9 mouse cellular contexts compared by ENCODE assay signal in the genomic region with DNA sequence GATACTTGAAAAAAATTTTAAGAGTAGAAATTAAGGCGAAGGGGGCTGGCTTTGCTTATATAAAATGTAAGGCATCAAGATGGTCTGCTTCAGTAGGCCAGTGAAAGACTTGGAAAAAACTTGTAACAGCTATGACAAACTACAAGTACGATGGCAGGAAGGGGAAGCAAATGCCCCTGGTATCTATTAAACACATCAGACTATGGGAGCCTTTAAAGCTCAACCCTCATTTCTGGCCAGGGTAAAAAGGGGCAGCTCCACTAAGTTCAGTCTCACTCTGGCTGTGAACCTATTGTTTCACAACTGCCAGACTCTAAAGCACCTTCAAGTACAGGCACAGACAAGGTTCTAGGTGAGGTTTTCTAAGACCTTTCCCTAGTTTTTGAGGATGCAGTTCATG. TPM values are rescaled to one million over a fixed set of nuclear protein-coding genes. Genes with fewer than 3 reads are reported as not detected.
DNase-seq lines count a peak whose midpoint lies in the region; ATAC-seq and TF ChIP-seq lines count a peak whose summit lies in the region.
"Had no signal": no experiment of that assay in that cellular context is flagged by ENCODE, and none has a peak within 500 bp of the region (broad histone marks: within the 10 kb centered on the region; RNA-seq: fewer than 3 reads in every experiment).

No protein-coding gene starts in this region.

- no peaks in the 10 kb centered on the region for H3K9me3 ChIP-seq in liver, embryonic 12.5 days (replicated peaks)

- H3K27me3 ChIP-seq in spleen, adult 2 months (ENCODE audit: control insufficient read depth, insufficient read depth, low read length), result no peaks in the 10 kb centered on the region
- no peaks in the 10 kb centered on the region for H3K27me3 ChIP-seq in liver, embryonic 12.5 days (replicated peaks)

- H3K4me1 ChIP-seq in spleen, adult 2 months (ENCODE audit: control insufficient read depth, insufficient read depth, insufficient read length), result peaks cover 2% of the 10 kb centered on the region; the same call in 1 of the 2 replicates
- H3K4me1 ChIP-seq in liver, embryonic 12.5 days, result peaks cover 48% of the 10 kb centered on the region

- peak overlapping the region; percentile 90 for H3K4me2 ChIP-seq in liver, embryonic 12.5 days

- TF ChIP-seq CTCF in spleen, adult 2 months (IDR thresholded peaks at IDR 0.05; ENCODE audit: extremely low read depth, insufficient read depth, insufficient read length, insufficient replicate concordance), result no peak

- whole genome bisulfite sequencing in spleen, adult 2 months, result 26% methylated on average over 2 of the region's 2 CpGs
- 35% methylated on average over 2 of the region's 2 CpGs for WGBS in liver, embryonic 12.5 days (ENCODE audit: insufficient replicate concordance)

- H3K36me3 ChIP-seq in spleen, adult 2 months (ENCODE audit: control insufficient read depth, insufficient read depth, low read length), result peaks cover 10% of the 10 kb centered on the region
- H3K36me3 ChIP-seq in liver, embryonic 12.5 days, result peaks cover 38% of the 10 kb centered on the region

- peak overlapping the region; percentile 97 for H3K9ac ChIP-seq in liver, embryonic 12.5 days

- peak overlapping the region; percentile 37; the same call in 1 of the 2 replicates for H3K27ac ChIP-seq in spleen, adult 2 months (ENCODE audit: insufficient read depth, low read length)
- no peak overlapping the region for H3K27ac ChIP-seq in liver, embryonic 12.5 days

- peak overlapping the region; percentile 36 for H3K4me3 ChIP-seq in spleen, adult 2 months (ENCODE audit: extremely low read depth, insufficient read depth, insufficient read length)
- peak overlapping the region; percentile 98 for H3K4me3 ChIP-seq in liver, embryonic 12.5 days

- peak; percentile 36 for DNase-seq in CD4-positive, CD25-positive, alpha-beta regulatory T cell, adult 2 months (ENCODE audit: low read depth, low spot score)
- no peak for DNase-seq in spleen, adult 2 months (ENCODE audit: low read depth in 1 of 2, low spot score in 2 of 2)
- DNase-seq in spleen, postnatal 4 days (ENCODE audit: low spot score in 2 of 2), result no peak
- DNase-seq in adrenal gland, postnatal 4 days (ENCODE audit: low spot score in 2 of 2), result no peak
- DNase-seq in embryo, embryonic 10 days (ENCODE audit: low spot score), result no peak
- DNase-seq in right cerebral cortex, adult 2 months (ENCODE audit: low spot score in 2 of 2), result no peak
- DNase-seq: lung, postnatal 4 days had no signal

- no peak for ATAC-seq in CD4-positive, CD25-positive, alpha-beta regulatory T cell, adult 4 months
- ATAC-seq in liver, embryonic 12.5 days, result no peak

- no peak for TF ChIP-seq POLR2A in spleen, adult 2 months (IDR thresholded peaks at IDR 0.05; ENCODE audit: low read depth, low read length)

RNA-seq across cellular contexts. Expression of gene Usp38, which starts 2.0 kb away (rescaled TPM):
- polyA plus RNA-seq in CD4-positive, CD25-positive, alpha-beta regulatory T cell, adult 4 months (2017; shearing (Covaris generic)), result 10 to 100 TPM; 22.5 to 24.2 TPM
- 11.3 and 15.6 TPM in 2 replicates for polyA plus RNA-seq in spleen, adult 2 months (2012; rRNA removed)
- 19.3 and 20.7 TPM in 2 replicates for polyA plus RNA-seq in liver, embryonic 12.5 days (2016; fragmentation: Nextera tagmentation; extraction: Ambion mirVana)
- total RNA-seq in adrenal gland, postnatal 4 days (2021), result 10 to 100 TPM; 27.4 to 27.6 TPM
